Mouse (Mus musculus) MEL (cell line): ENCODE measurements at regions not wholly inside any gene's neighbourhood (a gene's known extent, or its start where the extent isn't known, plus 50 kb on each side); places are given as distances from the start of the nearest gene placed in this dataset.

Source experiments
- CHD2 ChIP-seq: IDR thresholded peaks from 2 replicates; pipeline ENCODE4 v1.6.1; 2011; ENCODE audit warnings: low read length, improper control_type of control experiment
- CTCF ChIP-seq, 3 experiments: IDR thresholded peaks in 2 of 3; conservative IDR thresholded peaks in 1 of 3; 2 replicates each; pipeline ENCODE4 v1.5.1; 2011 to 2012; ENCODE audit warnings: low read length in 3 of 3, low read depth in 2 of 3, mild to moderate bottlenecking in 2 of 3, improper control_type of control experiment in 1 of 3, inconsistent platforms in 1 of 3, mixed read lengths in 1 of 3, moderate library complexity in 1 of 3; ENCODE audit not compliant: control insufficient read depth in 1 of 3, insufficient read depth in 1 of 3, poor library complexity in 1 of 3, severe bottlenecking in 1 of 3
- EP300 ChIP-seq, 2 experiments: IDR thresholded peaks; 2 replicates each; pipeline ENCODE4 v1.6.1; 2011; ENCODE audit warnings: improper control_type of control experiment in 2 of 2, low read length in 2 of 2, low read depth in 1 of 2, mild to moderate bottlenecking in 1 of 2
- ETS1 ChIP-seq: IDR thresholded peaks from 2 replicates; pipeline ENCODE4 v1.6.1; 2012; ENCODE audit warnings: low read depth, mild to moderate bottlenecking, inconsistent platforms, low read length, improper control_type of control experiment, moderate library complexity
- HCFC1 ChIP-seq: IDR thresholded peaks from 2 replicates; pipeline ENCODE4 v1.6.1; 2012; ENCODE audit warnings: low read depth, mild to moderate bottlenecking, inconsistent platforms, low read length, improper control_type of control experiment, moderate library complexity
- KAT2A ChIP-seq: conservative IDR thresholded peaks from 2 replicates; pipeline ENCODE4 v1.6.1; 2012; ENCODE audit warnings: low read depth, low read length, improper control_type of control experiment, inconsistent platforms
- MAX ChIP-seq: IDR thresholded peaks from 2 replicates; pipeline ENCODE4 v1.6.1; 2011; ENCODE audit warnings: low read length, improper control_type of control experiment
- MAZ ChIP-seq: IDR thresholded peaks from 2 replicates; pipeline ENCODE4 v1.6.1; 2012; ENCODE audit warnings: low read depth, mild to moderate bottlenecking, inconsistent platforms, low read length, improper control_type of control experiment
- MEF2A ChIP-seq: IDR thresholded peaks from 2 replicates; pipeline ENCODE4 v1.6.1; 2014; ENCODE audit warnings: low read depth, mild to moderate bottlenecking, inconsistent platforms, low read length, improper control_type of control experiment; ENCODE audit not compliant: poor library complexity, insufficient replicate concordance, severe bottlenecking; ENCODE audit errors: extremely low read depth
- MYC ChIP-seq: IDR thresholded peaks from 2 replicates; pipeline ENCODE4 v1.6.1; 2011; ENCODE audit warnings: low read depth, mild to moderate bottlenecking, low read length, improper control_type of control experiment, moderate library complexity
- POLR2A ChIP-seq, 2 experiments: IDR thresholded peaks; 2 replicates each; pipeline ENCODE4 v1.6.1; 2011 to 2012; ENCODE audit warnings: low read length in 2 of 2, mild to moderate bottlenecking in 2 of 2, control low read depth in 1 of 2, improper control_type of control experiment in 1 of 2, low read depth in 1 of 2, moderate library complexity in 1 of 2; ENCODE audit not compliant: control insufficient read depth in 1 of 2, insufficient read depth in 1 of 2, poor library complexity in 1 of 2
- POLR2AphosphoS5 ChIP-seq: IDR thresholded peaks from 2 replicates; pipeline ENCODE4 v1.6.1; 2012; ENCODE audit warnings: low read depth, borderline replicate concordance, mild to moderate bottlenecking, inconsistent platforms, low read length, moderate library complexity, mixed read lengths
- TBP ChIP-seq: IDR thresholded peaks from 2 replicates; pipeline ENCODE4 v1.8.0; 2011; ENCODE audit warnings: low read depth, low read length, improper control_type of control experiment

- no peak for TF ChIP-seq MYC
- no peak for TF ChIP-seq KAT2A
- TF ChIP-seq HCFC1 = no peak
- no peak for TF ChIP-seq EP300 (IDR thresholded peaks at IDR 0.05; ENCODE audit: low read depth in 1 of 2, low read length in 2 of 2)
- TF ChIP-seq CTCF (IDR thresholded peaks at IDR 0.05 in 2 of 3, conservative IDR thresholded peaks at IDR 0.05 in 1 of 3; ENCODE audit: control insufficient read depth in 1 of 3, insufficient read depth in 1 of 3, low read depth in 2 of 3, low read length in 3 of 3, poor library complexity in 1 of 3, severe bottlenecking in 1 of 3) = no peak
- TF ChIP-seq CHD2 = no peak
- no peak for TF ChIP-seq MAX
- no peak for TF ChIP-seq TBP
- no peak for TF ChIP-seq ETS1
- TF ChIP-seq MAZ = no peak
- no peak for TF ChIP-seq MEF2A
- TF ChIP-seq POLR2AphosphoS5 = no peak
- TF ChIP-seq POLR2A (IDR thresholded peaks at IDR 0.05; ENCODE audit: control insufficient read depth in 1 of 2, insufficient read depth in 1 of 2, low read depth in 1 of 2, low read length in 2 of 2, poor library complexity in 1 of 2) = no peak
Measured at GRCm38 (mm10) chr8:117856121-117856520, 54.4 kb upstream of the Mphosph6 start.
